Mouse (Mus musculus): Measurements from ENCODE around the gene Taar9.
"Not testable (repeated sequence)": the region's sequence is repeated elsewhere in the genome, so short reads cannot be mapped to it uniquely, and the experiment has no call there.

The Taar9 gene

GRCm38 (mm10) chr10:24076200-24076599 lies 33.1 kb downstream of the Taar9 start, which contains the start of gene Taar8a:
Gene Taar8a (plus strand): TSS chr10:24076500.
- not testable (repeated sequence) for DNase-seq (ENCODE audit: low read depth, low spot score)

GRCm38 (mm10) chr10:24074751-24075150 lies 34.6 kb downstream of the Taar9 start:
- not testable (repeated sequence) for DNase-seq (ENCODE audit: low read depth, low spot score)

- DNase-seq (ENCODE audit: low read depth, low spot score), result no peak
These were observed 50.3 kb downstream of the Taar9 start for GRCm38 (mm10) chr10:24058986-24059385.
